Mouse (Mus musculus): ENCODE data around the gene Bend6. TPM values are rescaled to one million over a fixed set of nuclear protein-coding genes. Genes with fewer than 3 reads are reported as not detected.

Bend6 gene
- polyA plus RNA-seq, 1 experiment from 2014 or later = 1.5 TPM

- Histone ChIP-seq H3K36me3 (no peaks in the 10 kb centered on the region), H3K4me1 (no peaks in the 10 kb centered on the region), H3K4me3 (no peak overlapping the region), H3K27ac (no peak overlapping the region), H3K9me3 (replicated peaks) (no peaks in the 10 kb centered on the region), H3K27me3 (ENCODE audit: low read depth, poor library complexity, severe bottlenecking) (no peaks in the 10 kb centered on the region)
- WGBS = 91% methylated on average over 14 of the region's 14 CpGs
- DNase-seq (ENCODE audit: low spot score) = peak; percentile 21
Measured at GRCm38 (mm10) chr1:33932845-33933499, 25.4 kb upstream of the Bend6 start.

DNA sequence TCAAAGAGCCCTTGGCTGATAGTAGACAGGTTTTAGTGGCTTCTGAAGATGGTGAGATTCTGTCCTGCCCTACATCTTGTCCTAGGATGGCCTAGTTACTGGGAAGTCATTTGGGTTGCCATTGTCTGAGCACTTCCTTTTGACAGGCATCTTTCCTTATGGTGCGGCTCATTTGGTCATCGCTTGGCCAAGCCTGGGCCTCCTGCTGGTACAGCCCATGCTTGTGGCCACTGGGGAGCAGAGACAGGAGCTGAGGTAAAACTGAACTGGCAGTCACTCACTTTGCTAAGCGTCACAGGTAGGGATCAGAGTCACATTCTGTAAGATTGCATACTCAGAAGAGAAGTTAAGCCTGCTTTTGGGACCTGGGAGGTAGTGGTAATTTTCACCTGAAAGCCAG is 24.6 kb upstream of the Bend6 start:
- DNase-seq (ENCODE audit: low spot score) = peak; percentile 12
- Histone ChIP-seq H3K4me1 (no peaks in the 10 kb centered on the region), H3K36me3 (no peaks in the 10 kb centered on the region), H3K27ac (no peak overlapping the region), H3K27me3 (ENCODE audit: low read depth, poor library complexity, severe bottlenecking) (no peaks in the 10 kb centered on the region), H3K4me3 (no peak overlapping the region), H3K9me3 (replicated peaks) (no peaks in the 10 kb centered on the region)
- WGBS = 90% methylated on average over 3 of the region's 3 CpGs

DNA sequence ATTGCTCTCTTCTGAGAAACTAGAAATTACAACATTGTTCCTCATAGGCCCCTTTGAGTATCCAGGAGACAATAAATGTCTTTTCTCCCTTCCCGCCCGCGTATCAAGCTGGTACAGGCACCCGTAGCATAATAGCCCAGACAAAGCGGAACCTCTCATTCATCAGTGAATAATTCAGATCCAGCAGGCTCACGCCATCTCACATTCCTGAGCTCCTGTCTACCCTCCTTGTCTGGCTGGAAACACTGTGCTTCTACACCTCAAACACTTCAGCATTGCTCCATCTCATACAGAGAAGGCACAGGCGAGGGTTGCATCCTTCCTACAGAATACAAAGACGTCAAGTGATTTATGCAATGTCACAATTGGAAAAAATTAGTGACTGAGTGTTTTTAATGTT is 24.2 kb upstream of the Bend6 start:
- Histone ChIP-seq H3K27me3 (ENCODE audit: low read depth, poor library complexity, severe bottlenecking) (no peaks in the 10 kb centered on the region), H3K9me3 (replicated peaks) (no peaks in the 10 kb centered on the region), H3K4me1 (no peaks in the 10 kb centered on the region), H3K4me3 (no peak overlapping the region), H3K27ac (no peak overlapping the region), H3K36me3 (no peaks in the 10 kb centered on the region)
- peak; percentile 21 for DNase-seq (ENCODE audit: low spot score)
- 93% methylated on average over 8 of the region's 8 CpGs for WGBS

- Histone ChIP-seq H3K9me3 (replicated peaks) (no peaks in the 10 kb centered on the region), H3K27ac (no peak overlapping the region), H3K4me3 (no peak overlapping the region), H3K27me3 (ENCODE audit: low read depth, poor library complexity, severe bottlenecking) (no peaks in the 10 kb centered on the region), H3K4me1 (peaks cover 3% of the 10 kb centered on the region; the same call in 1 of the 2 replicates), H3K36me3 (no peaks in the 10 kb centered on the region)
- WGBS = 96% methylated on average over 7 of the region's 7 CpGs
- no peak for DNase-seq (ENCODE audit: low spot score)
Measured at GRCm38 (mm10) chr1:33927466-33927865, 19.9 kb upstream of the Bend6 start.

DNA sequence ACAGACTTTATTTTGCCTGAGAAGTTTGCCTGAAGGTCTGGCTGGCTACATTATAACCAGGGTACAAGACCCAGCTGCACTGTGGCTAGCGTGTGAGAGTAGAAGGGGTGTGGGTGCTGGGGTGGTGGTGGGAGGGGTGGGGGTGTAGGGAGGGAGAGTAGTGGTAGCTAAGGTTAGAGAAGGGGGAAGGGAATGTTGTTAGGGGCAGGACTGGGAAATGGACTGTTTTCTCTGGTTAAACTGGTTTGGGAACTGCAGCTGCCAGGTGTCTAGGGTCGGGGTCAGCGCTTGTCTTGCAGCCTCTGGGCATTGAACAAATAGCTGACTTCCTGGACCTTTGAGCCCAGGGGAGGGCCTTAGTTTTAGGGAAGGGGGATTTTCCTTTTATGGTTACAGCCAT is 17.7 kb upstream of the Bend6 start:
- H3K4me3 ChIP-seq = no peak overlapping the region
- no peaks in the 10 kb centered on the region for H3K27me3 ChIP-seq (ENCODE audit: low read depth, poor library complexity, severe bottlenecking)
- H3K36me3 ChIP-seq = no peaks in the 10 kb centered on the region
- no peak overlapping the region for H3K27ac ChIP-seq
- no peak for DNase-seq (ENCODE audit: low spot score)
- H3K9me3 ChIP-seq (replicated peaks) = no peaks in the 10 kb centered on the region
- peaks cover 3% of the 10 kb centered on the region; the same call in 1 of the 2 replicates for H3K4me1 ChIP-seq
- 55% methylated on average over 3 of the region's 3 CpGs for WGBS

DNA sequence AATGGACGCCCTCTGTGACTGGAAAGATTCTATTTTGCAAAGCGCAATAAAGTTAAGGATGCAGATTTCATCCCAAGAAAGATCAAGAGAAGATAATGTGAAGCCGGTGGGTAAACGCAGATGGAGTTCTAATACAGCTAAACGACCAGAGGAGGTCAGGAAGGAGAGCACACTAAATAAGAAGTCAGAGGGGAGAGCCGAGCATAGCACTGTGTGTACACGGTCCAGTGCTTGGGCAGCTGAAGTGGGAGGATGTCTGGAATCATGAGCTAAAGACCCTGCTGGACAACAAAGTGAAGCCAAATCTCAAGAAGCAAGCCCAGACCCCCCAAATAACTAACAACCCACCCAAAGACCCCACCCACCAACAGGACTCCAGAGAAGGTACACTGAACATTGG is 15.4 kb upstream of the Bend6 start:
- no peak overlapping the region for H3K27ac ChIP-seq
- H3K36me3 ChIP-seq = no peaks in the 10 kb centered on the region
- peaks cover 3% of the 10 kb centered on the region; the same call in 1 of the 2 replicates for H3K4me1 ChIP-seq
- no peaks in the 10 kb centered on the region for H3K9me3 ChIP-seq (replicated peaks)
- peak; percentile 19 for DNase-seq (ENCODE audit: low spot score)
- H3K27me3 ChIP-seq (ENCODE audit: low read depth, poor library complexity, severe bottlenecking) = no peaks in the 10 kb centered on the region
- no peak overlapping the region for H3K4me3 ChIP-seq
- WGBS = 79% methylated on average over 7 of the region's 7 CpGs

DNA sequence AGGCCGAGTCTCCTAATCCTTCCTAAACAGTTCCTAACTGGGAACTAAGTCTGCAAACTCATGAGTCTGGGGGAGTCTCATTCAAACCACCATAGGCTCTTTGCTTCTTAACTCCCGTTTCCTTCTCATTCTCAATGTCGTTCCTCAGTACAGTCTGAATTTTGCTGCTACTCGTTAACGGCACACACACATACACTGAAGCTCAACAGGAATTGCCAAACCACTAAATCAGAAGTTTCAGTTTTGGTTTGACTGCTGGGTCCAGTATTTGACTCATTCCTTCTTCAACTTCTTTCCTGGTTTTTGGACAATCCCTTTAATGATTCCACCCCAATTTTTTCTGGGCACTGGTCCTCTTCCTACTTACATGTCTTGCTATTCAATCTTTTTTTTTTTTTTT is 8.9 kb upstream of the Bend6 start:
- Histone ChIP-seq H3K4me1 (no peaks in the 10 kb centered on the region), H3K27me3 (ENCODE audit: low read depth, poor library complexity, severe bottlenecking) (no peaks in the 10 kb centered on the region), H3K27ac (no peak overlapping the region), H3K36me3 (0 out of 2 replicates have a peak, but pooled peaks cover 2% of the 10 kb centered on the region), H3K9me3 (replicated peaks) (no peaks in the 10 kb centered on the region), H3K4me3 (no peak overlapping the region)
- no peak for DNase-seq (ENCODE audit: low spot score)
- 94% methylated on average over 5 of the region's 5 CpGs for WGBS

DNA sequence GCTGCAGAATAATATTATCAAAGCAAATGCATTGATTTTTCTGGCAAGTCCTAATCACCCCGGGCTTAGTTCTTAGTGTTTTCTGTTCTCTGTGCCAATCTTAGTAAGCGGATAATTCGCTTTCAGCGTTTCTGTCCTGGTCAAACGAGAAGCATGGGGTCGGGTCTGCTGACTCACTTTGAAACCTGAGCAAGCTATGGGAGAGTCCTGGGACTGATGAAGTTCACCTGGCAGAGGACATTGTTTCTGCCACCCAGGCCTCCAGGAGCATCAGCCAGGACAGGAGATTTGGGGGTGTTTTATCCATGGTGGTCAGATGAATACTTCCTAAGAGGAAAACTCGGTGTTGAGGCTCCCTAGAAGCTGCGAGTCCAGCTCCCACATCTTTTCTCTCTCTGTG is 4.0 kb upstream of the Bend6 start:
- peaks cover 22% of the 10 kb centered on the region for H3K4me1 ChIP-seq
- peaks cover 31% of the 10 kb centered on the region for H3K27me3 ChIP-seq (ENCODE audit: low read depth, poor library complexity, severe bottlenecking)
- H3K27ac ChIP-seq = no peak overlapping the region
- peak; percentile 23 for DNase-seq (ENCODE audit: low spot score)
- WGBS = 79% methylated on average over 8 of the region's 8 CpGs
- 0 out of 2 replicates have a peak, but pooled peaks cover 2% of the 10 kb centered on the region for H3K36me3 ChIP-seq
- H3K9me3 ChIP-seq (replicated peaks) = no peaks in the 10 kb centered on the region
- H3K4me3 ChIP-seq = no peak overlapping the region

GRCm38 (mm10) chr1:33908191-33908962 is 761 bp upstream of the Bend6 start, which contains the start of gene Dst:
TSS of gene Dst (plus strand) at chr1:33908225.
- WGBS = 4% methylated on average over 44 of the region's 44 CpGs
- Histone ChIP-seq H3K36me3 (no peaks in the 10 kb centered on the region), H3K27me3 (ENCODE audit: low read depth, poor library complexity, severe bottlenecking) (peaks cover 49% of the 10 kb centered on the region), H3K4me1 (peaks cover 24% of the 10 kb centered on the region), H3K9me3 (replicated peaks) (no peaks in the 10 kb centered on the region), H3K4me3 (peak within 1 kb of the TSS; percentile 74), H3K27ac (peak within 1 kb of the TSS; percentile 85)
- peak; percentile 61 for DNase-seq (ENCODE audit: low spot score)

DNA sequence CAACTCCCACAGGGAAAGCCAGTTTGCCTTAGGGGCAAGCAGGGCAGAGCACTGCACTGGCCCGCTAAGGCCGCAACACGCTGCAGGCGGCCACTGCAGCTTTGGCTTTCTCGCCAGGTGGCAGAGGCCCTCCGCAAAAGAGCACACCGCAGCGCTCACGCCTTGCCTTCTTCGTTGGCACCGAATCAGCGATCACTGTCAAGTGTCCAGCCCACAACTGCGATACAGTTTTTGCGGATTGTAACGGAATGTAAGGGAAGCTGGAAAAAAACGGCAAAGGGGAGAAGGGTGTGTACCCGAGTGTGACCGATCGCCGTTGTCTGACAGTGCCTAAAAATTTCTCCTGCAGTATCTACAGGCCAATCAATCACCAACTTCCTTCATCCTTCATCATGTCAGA is 689 bp downstream of the Bend6 start:
- H3K36me3 ChIP-seq = no peaks in the 10 kb centered on the region
- H3K27me3 ChIP-seq (ENCODE audit: low read depth, poor library complexity, severe bottlenecking) = peaks cover 49% of the 10 kb centered on the region
- no peaks in the 10 kb centered on the region for H3K9me3 ChIP-seq (replicated peaks)
- 2% methylated on average over 20 of the region's 20 CpGs for WGBS
- H3K4me1 ChIP-seq = peaks cover 25% of the 10 kb centered on the region
- H3K27ac ChIP-seq = no peak overlapping the region
- peak; percentile 50 for DNase-seq (ENCODE audit: low spot score)
- peak overlapping the region; percentile 74 for H3K4me3 ChIP-seq

GRCm38 (mm10) chr1:33906216-33906615 is 1.4 kb downstream of the Bend6 start:
- no peak for DNase-seq (ENCODE audit: low spot score)
- H3K27ac ChIP-seq = no peak overlapping the region
- peaks cover 25% of the 10 kb centered on the region for H3K4me1 ChIP-seq
- peaks cover 49% of the 10 kb centered on the region for H3K27me3 ChIP-seq (ENCODE audit: low read depth, poor library complexity, severe bottlenecking)
- H3K9me3 ChIP-seq (replicated peaks) = no peaks in the 10 kb centered on the region
- H3K4me3 ChIP-seq = no peak overlapping the region
- no peaks in the 10 kb centered on the region for H3K36me3 ChIP-seq
- WGBS = 39% methylated on average over 10 of the region's 10 CpGs

DNA sequence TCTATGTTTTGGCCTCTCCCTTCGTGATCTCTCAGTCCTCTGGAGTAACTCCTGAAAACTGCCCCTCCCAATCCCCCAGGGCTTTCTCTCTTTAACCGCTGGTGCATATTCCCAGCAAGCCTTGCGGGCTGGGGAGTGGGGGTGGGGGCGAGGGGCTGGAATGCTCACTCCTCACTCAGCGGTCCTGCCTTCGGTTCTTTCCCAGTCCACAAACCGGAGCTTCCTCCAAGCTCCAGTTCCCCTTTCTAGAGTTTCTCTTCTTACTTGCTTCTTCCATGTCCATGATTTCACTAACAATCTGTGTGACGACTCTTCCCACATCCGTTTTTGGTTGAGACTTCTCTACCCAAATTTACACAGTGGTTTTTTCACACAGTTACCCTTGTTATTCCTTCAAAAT is 4.0 kb downstream of the Bend6 start:
- Histone ChIP-seq H3K4me3 (peak overlapping the region; percentile 16; the same call in 1 of the 2 replicates), H3K27me3 (ENCODE audit: low read depth, poor library complexity, severe bottlenecking) (peaks cover 34% of the 10 kb centered on the region), H3K4me1 (peaks cover 20% of the 10 kb centered on the region), H3K36me3 (no peaks in the 10 kb centered on the region), H3K27ac (no peak overlapping the region), H3K9me3 (replicated peaks) (no peaks in the 10 kb centered on the region)
- DNase-seq (ENCODE audit: low spot score) = no peak
- WGBS = 36% methylated on average over 9 of the region's 9 CpGs

DNA sequence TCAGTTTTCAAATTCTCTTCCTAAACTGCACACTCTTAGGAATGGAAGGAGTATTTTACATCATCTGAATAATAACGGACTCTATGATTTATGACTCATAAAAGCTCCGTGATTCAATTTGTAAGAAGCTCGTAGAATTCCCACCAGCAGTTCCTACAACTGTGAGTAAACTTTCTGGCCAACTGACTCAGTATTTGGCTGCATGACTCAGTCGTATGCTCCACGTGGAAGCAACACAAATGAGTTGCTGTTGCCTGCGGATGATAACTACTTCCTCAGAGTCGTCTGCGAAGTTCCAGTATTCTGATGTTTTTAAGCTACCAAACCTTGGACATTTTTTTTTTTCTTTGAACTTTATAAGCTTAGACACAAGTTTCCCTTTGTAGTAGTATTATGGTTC is 7.4 kb downstream of the Bend6 start:
- no peaks in the 10 kb centered on the region for H3K9me3 ChIP-seq (replicated peaks)
- no peak overlapping the region for H3K27ac ChIP-seq
- no peaks in the 10 kb centered on the region for H3K36me3 ChIP-seq
- peaks cover 6% of the 10 kb centered on the region; the same call in 1 of the 2 replicates for H3K27me3 ChIP-seq (ENCODE audit: low read depth, poor library complexity, severe bottlenecking)
- H3K4me1 ChIP-seq = peaks cover 4% of the 10 kb centered on the region; the same call in 1 of the 2 replicates
- WGBS = 93% methylated on average over 8 of the region's 8 CpGs
- H3K4me3 ChIP-seq = no peak overlapping the region
- no peak for DNase-seq (ENCODE audit: low spot score)
